In genomic region chr2:74698201-74699052, GRCm38 (mm10) we compare ENCODE assay signal across 9 mouse cellular contexts. TPM values are rescaled to one million over a fixed set of nuclear protein-coding genes. Genes with fewer than 3 reads are reported as not detected.
DNase-seq lines count a peak whose midpoint lies in the region; ATAC-seq and TF ChIP-seq lines count a peak whose summit lies in the region.
"Had no signal": no experiment of that assay in that cellular context is flagged by ENCODE, and none has a peak within 500 bp of the region (broad histone marks: within the 10 kb centered on the region; RNA-seq: fewer than 3 reads in every experiment).

No protein-coding gene starts in this region.

- peak overlapping the region; percentile 41 for H3K4me2 ChIP-seq in embryonic facial prominence, embryonic 12.5 days (replicated peaks)
- H3K4me2 ChIP-seq in hindbrain, embryonic 15.5 days: peak overlapping the region; percentile 51

- no peak for DNase-seq in liver, adult 2 months (ENCODE audit: extremely low read depth, low read depth, low spot score)
- DNase-seq in liver: no peak
- DNase-seq in midbrain, embryonic 10.5 days (ENCODE audit: low spot score): peak; percentile 71
- DNase-seq in Muller cell, postnatal 12 days (ENCODE audit: inconsistent ontology term): no peak
- no peak for DNase-seq in cerebellum, adult 9-11 months
- DNase-seq in layer of hippocampus, adult 9-10 months (ENCODE audit: low spot score): no peak

- no peaks in the 10 kb centered on the region for H3K79me2 ChIP-seq in liver, adult 2 months (ENCODE audit: control insufficient read depth, insufficient read depth, low read length)

- TF ChIP-seq POLR2A in liver, adult 2 months (IDR thresholded peaks at IDR 0.05; ENCODE audit: extremely low read depth, insufficient read depth, low read length): no peak

- H3K4me3 ChIP-seq in liver, adult 2 months (ENCODE audit: insufficient read depth, low read depth, low read length): peak overlapping the region; percentile 34; the same call in 1 of the 2 replicates
- peak overlapping the region; percentile 22 for H3K4me3 ChIP-seq in embryonic facial prominence, embryonic 12.5 days
- H3K4me3 ChIP-seq in hindbrain, embryonic 15.5 days: peak overlapping the region; percentile 26
- H3K4me3 ChIP-seq in midbrain, embryonic 10.5 days: peak overlapping the region; percentile 44

- TF ChIP-seq CTCF in liver, adult 2 months (IDR thresholded peaks at IDR 0.05; ENCODE audit: low read depth, low read length): no peak

- H3K36me3 ChIP-seq in liver, adult 2 months (ENCODE audit: control insufficient read depth, insufficient read depth, low read length): no peaks in the 10 kb centered on the region
- no peaks in the 10 kb centered on the region for H3K36me3 ChIP-seq in embryonic facial prominence, embryonic 12.5 days
- no peaks in the 10 kb centered on the region for H3K36me3 ChIP-seq in hindbrain, embryonic 15.5 days
- H3K36me3 ChIP-seq in midbrain, embryonic 10.5 days: no peaks in the 10 kb centered on the region

- H3K4me1 ChIP-seq in liver, adult 2 months (ENCODE audit: control insufficient read depth, insufficient read depth, low read length): 0 out of 2 replicates have a peak, but pooled peaks cover 1% of the 10 kb centered on the region
- H3K4me1 ChIP-seq in embryonic facial prominence, embryonic 12.5 days: peaks cover 7% of the 10 kb centered on the region
- peaks cover 12% of the 10 kb centered on the region for H3K4me1 ChIP-seq in hindbrain, embryonic 15.5 days (replicated peaks)
- H3K4me1 ChIP-seq in midbrain, embryonic 10.5 days: peaks cover 13% of the 10 kb centered on the region

- peak; percentile 30; the same call in 1 of the 2 replicates for ATAC-seq in embryonic facial prominence, embryonic 12.5 days (ENCODE audit: insufficient number of reproducible peaks, insufficient read depth, low FRiP score, low TSS enrichment)
- ATAC-seq in hindbrain, embryonic 15.5 days (ENCODE audit: low FRiP score, low read depth): no peak

- H3K9me3 ChIP-seq in embryonic facial prominence, embryonic 12.5 days: no peaks in the 10 kb centered on the region
- no peaks in the 10 kb centered on the region for H3K9me3 ChIP-seq in hindbrain, embryonic 15.5 days
- no peaks in the 10 kb centered on the region for H3K9me3 ChIP-seq in midbrain, embryonic 10.5 days (replicated peaks)

- no peak overlapping the region for H3K9ac ChIP-seq in liver, adult 2 months (ENCODE audit: low read depth, low read length)
- H3K9ac ChIP-seq in embryonic facial prominence, embryonic 12.5 days: no peak overlapping the region
- H3K9ac ChIP-seq in hindbrain, embryonic 15.5 days: no peak overlapping the region

- H3K27ac ChIP-seq in liver, adult 2 months (replicated peaks; ENCODE audit: insufficient read depth, low read depth, low read length): no peak overlapping the region
- no peak overlapping the region for H3K27ac ChIP-seq in embryonic facial prominence, embryonic 12.5 days
- H3K27ac ChIP-seq in hindbrain, embryonic 15.5 days (replicated peaks): no peak overlapping the region
- no peak overlapping the region for H3K27ac ChIP-seq in midbrain, embryonic 10.5 days (replicated peaks)

- 3% methylated on average over 86 of the region's 86 CpGs for WGBS in liver, adult 2 months
- 1% methylated on average over 86 of the region's 86 CpGs for WGBS in embryonic facial prominence, embryonic 12.5 days
- WGBS in hindbrain, embryonic 15.5 days: under 1% methylated on average over 70 of the region's 86 CpGs
- WGBS in midbrain, embryonic 10.5 days: under 1% methylated on average over 86 of the region's 86 CpGs

- peaks cover 36% of the 10 kb centered on the region for H3K27me3 ChIP-seq in liver, adult 2 months (ENCODE audit: control insufficient read depth, insufficient read depth, low read length)
- peaks cover 95% of the 10 kb centered on the region for H3K27me3 ChIP-seq in embryonic facial prominence, embryonic 12.5 days
- H3K27me3 ChIP-seq in hindbrain, embryonic 15.5 days: peaks cover 82% of the 10 kb centered on the region
- peaks cover 100% of the 10 kb centered on the region for H3K27me3 ChIP-seq in midbrain, embryonic 10.5 days (ENCODE audit: low read depth, poor library complexity, severe bottlenecking)

RNA-seq across cellular contexts. Expression of gene Hoxd9, which starts 0.9 kb away (rescaled TPM):
- not detected in 2 replicates for total RNA-seq in liver, adult 2 months (2014; rRNA removed)
- polyA plus RNA-seq in liver, adult 2 months (2012; rRNA removed): not detected in 2 replicates
- 0.37 and 0.72 TPM in 2 replicates for polyA plus RNA-seq in embryonic facial prominence, embryonic 12.5 days (2016; fragmentation: Nextera tagmentation; extraction: Ambion mirVana)
- not detected in 2 replicates for polyA plus RNA-seq in hindbrain, embryonic 15.5 days (2015; fragmentation: Nextera tagmentation; extraction: Ambion mirVana)
- polyA plus RNA-seq in midbrain, embryonic 10.5 days (2016; fragmentation: Nextera tagmentation; extraction: Ambion mirVana): not detected in 2 replicates

RNA-seq across cellular contexts. Expression of gene Hoxd8, which starts 6.0 kb away (rescaled TPM):
- 0.07 TPM in 1 of 2 replicates, not detected in the other for total RNA-seq in liver, adult 2 months (2014; rRNA removed)
- 0.06 TPM in 1 of 2 replicates, not detected in the other for polyA plus RNA-seq in liver, adult 2 months (2012; rRNA removed)
- polyA plus RNA-seq in embryonic facial prominence, embryonic 12.5 days (2016; fragmentation: Nextera tagmentation; extraction: Ambion mirVana): 1.6 and 2.6 TPM in 2 replicates
- polyA plus RNA-seq in hindbrain, embryonic 15.5 days (2015; fragmentation: Nextera tagmentation; extraction: Ambion mirVana): 0.73 and 1.3 TPM in 2 replicates
- polyA plus RNA-seq in midbrain, embryonic 10.5 days (2016; fragmentation: Nextera tagmentation; extraction: Ambion mirVana): not detected in 2 replicates

RNA-seq across cellular contexts. Expression of gene Hoxd10, which starts 6.7 kb away (rescaled TPM):
- total RNA-seq in liver, adult 2 months (2014; rRNA removed): not detected in 2 replicates
- not detected in 2 replicates for polyA plus RNA-seq in liver, adult 2 months (2012; rRNA removed)
- polyA plus RNA-seq in embryonic facial prominence, embryonic 12.5 days (2016; fragmentation: Nextera tagmentation; extraction: Ambion mirVana): not detected in 2 replicates
- not detected in 2 replicates for polyA plus RNA-seq in hindbrain, embryonic 15.5 days (2015; fragmentation: Nextera tagmentation; extraction: Ambion mirVana)
- not detected in 2 replicates for polyA plus RNA-seq in midbrain, embryonic 10.5 days (2016; fragmentation: Nextera tagmentation; extraction: Ambion mirVana)
- polyA plus RNA-seq: large intestine, adult 2 months had no signal

RNA-seq across cellular contexts. Expression of gene Hoxd3, which starts 13.3 kb away (rescaled TPM):
- total RNA-seq in liver, adult 2 months (2014; rRNA removed): not detected in 2 replicates
- not detected in 2 replicates for polyA plus RNA-seq in liver, adult 2 months (2012; rRNA removed)
- 1.5 and 2.4 TPM in 2 replicates for polyA plus RNA-seq in embryonic facial prominence, embryonic 12.5 days (2016; fragmentation: Nextera tagmentation; extraction: Ambion mirVana)
- polyA plus RNA-seq in hindbrain, embryonic 15.5 days (2015; fragmentation: Nextera tagmentation; extraction: Ambion mirVana): 49.4 and 51.8 TPM in 2 replicates
- 0.06 TPM in 1 of 2 replicates, not detected in the other for polyA plus RNA-seq in midbrain, embryonic 10.5 days (2016; fragmentation: Nextera tagmentation; extraction: Ambion mirVana)

RNA-seq across cellular contexts. Expression of gene Hoxd4, which starts 13.3 kb away (rescaled TPM):
- 0.09 and 0.13 TPM in 2 replicates for total RNA-seq in liver, adult 2 months (2014; rRNA removed)
- 0.05 TPM in 1 of 2 replicates, not detected in the other for polyA plus RNA-seq in liver, adult 2 months (2012; rRNA removed)
- polyA plus RNA-seq in embryonic facial prominence, embryonic 12.5 days (2016; fragmentation: Nextera tagmentation; extraction: Ambion mirVana): 0.14 and 0.25 TPM in 2 replicates
- polyA plus RNA-seq in hindbrain, embryonic 15.5 days (2015; fragmentation: Nextera tagmentation; extraction: Ambion mirVana): 2.7 and 3.3 TPM in 2 replicates
- not detected in 2 replicates for polyA plus RNA-seq in midbrain, embryonic 10.5 days (2016; fragmentation: Nextera tagmentation; extraction: Ambion mirVana)
